Mouse (Mus musculus) CH12.LX (cell line): ENCODE results near the gene Arhgef25. TPM values are rescaled to one million over a fixed set of nuclear protein-coding genes. Genes with fewer than 3 reads are reported as not detected.

Experiments used
- DNase-seq: peaks from one replicate; pipeline ENCODE4 v3.0.0-alpha.2; 2013; ENCODE audit errors: extremely low read depth
- H3K27ac ChIP-seq: 2 replicates; pipeline ENCODE4 v1.5.1; 2012; ENCODE audit warnings: low read depth, mild to moderate bottlenecking, control low read depth, moderate library complexity; ENCODE audit not compliant: insufficient read depth
- H3K27me3 ChIP-seq: replicated peaks from 2 replicates; pipeline ENCODE3; 2012; ENCODE audit warnings: inconsistent platforms
- H3K36me3 ChIP-seq, 2 experiments: replicated peaks in 1 of 2; 2 replicates each; pipeline versions ENCODE3 to v1.6.1; 2012; ENCODE audit warnings: inconsistent platforms in 1 of 2, low read length in 1 of 2, mild to moderate bottlenecking in 1 of 2, mixed read lengths in 1 of 2, moderate library complexity in 1 of 2; ENCODE audit not compliant: control insufficient read depth in 1 of 2, insufficient read depth in 1 of 2
- H3K4me1 ChIP-seq, 2 experiments: 2 replicates each; pipeline ENCODE4 v1.6.1; 2012; ENCODE audit warnings: inconsistent platforms in 1 of 2, moderate library complexity in 1 of 2; ENCODE audit not compliant: insufficient read depth in 2 of 2, control insufficient read depth in 1 of 2
- H3K4me2 ChIP-seq: 2 replicates; pipeline ENCODE4 v1.6.1; 2012; ENCODE audit warnings: low read depth, mild to moderate bottlenecking, control low read depth; ENCODE audit not compliant: poor library complexity, insufficient read depth, severe bottlenecking
- H3K4me3 ChIP-seq, 3 experiments: fragments of 150-350 bp in 1 of 3; sonication (generic) in 1 of 3; replicated peaks in 1 of 3; 2 replicates each; pipeline versions ENCODE3 to v1.5.1; 2011 to 2012; ENCODE audit warnings: low read depth in 2 of 3, low read length in 2 of 3, mild to moderate bottlenecking in 2 of 3, moderate library complexity in 2 of 3, control low read depth in 1 of 3, improper control_type of control experiment in 1 of 3, inconsistent platforms in 1 of 3, mixed read lengths in 1 of 3; ENCODE audit not compliant: poor library complexity in 1 of 3
- H3K79me2 ChIP-seq: replicated peaks from 2 replicates; pipeline ENCODE4 v1.6.1; 2012; ENCODE audit warnings: mild to moderate bottlenecking, moderate library complexity; ENCODE audit not compliant: control insufficient read depth, poor library complexity, insufficient read depth, severe bottlenecking; ENCODE audit errors: extremely low read depth
- H3K9ac ChIP-seq: 2 replicates; pipeline ENCODE4 v1.6.1; 2012; ENCODE audit warnings: low read depth, mild to moderate bottlenecking, control low read depth, moderate library complexity; ENCODE audit not compliant: insufficient read depth
- H3K9me3 ChIP-seq: replicated peaks from 2 replicates; pipeline ENCODE3; 2012; ENCODE audit warnings: low read length, inconsistent platforms, mixed read lengths
- BHLHE40 ChIP-seq: IDR thresholded peaks from 2 replicates; pipeline ENCODE4 v1.6.1; 2011; ENCODE audit warnings: mild to moderate bottlenecking, low read depth, low read length, improper control_type of control experiment
- CHD1 ChIP-seq: IDR thresholded peaks from 2 replicates; pipeline ENCODE4 v1.6.1; 2012; ENCODE audit warnings: low read depth, low read length, improper control_type of control experiment, inconsistent platforms
- CHD2 ChIP-seq: IDR thresholded peaks from 2 replicates; pipeline ENCODE4 v1.6.1; 2011; ENCODE audit warnings: low read length, improper control_type of control experiment
- E2F4 ChIP-seq: IDR thresholded peaks from 2 replicates; pipeline ENCODE4 v1.6.1; 2011; ENCODE audit warnings: low read depth, low read length, improper control_type of control experiment; ENCODE audit not compliant: insufficient replicate concordance
- EP300 ChIP-seq: IDR thresholded peaks from 2 replicates; pipeline ENCODE4 v1.6.1; 2011; ENCODE audit warnings: low read length, improper control_type of control experiment
- ETS1 ChIP-seq: conservative IDR thresholded peaks from 2 replicates; pipeline ENCODE4 v1.6.1; 2012; ENCODE audit warnings: low read depth, mild to moderate bottlenecking, inconsistent platforms, low read length, improper control_type of control experiment, moderate library complexity
- HCFC1 ChIP-seq: IDR thresholded peaks from 2 replicates; pipeline ENCODE4 v1.6.1; 2012; ENCODE audit warnings: low read depth, mild to moderate bottlenecking, inconsistent platforms, low read length, improper control_type of control experiment
- IRF4 ChIP-seq: IDR thresholded peaks from 2 replicates; pipeline ENCODE4 v1.6.1; 2014; ENCODE audit warnings: low read depth, mild to moderate bottlenecking, inconsistent platforms, low read length, improper control_type of control experiment
- JUN ChIP-seq: IDR thresholded peaks from 2 replicates; pipeline ENCODE4 v1.6.1; 2011; ENCODE audit warnings: low read depth, mild to moderate bottlenecking, low read length, improper control_type of control experiment, moderate library complexity; ENCODE audit not compliant: insufficient read depth
- KAT2A ChIP-seq: IDR thresholded peaks from 2 replicates; pipeline ENCODE4 v1.6.1; 2012; ENCODE audit warnings: low read length, improper control_type of control experiment, inconsistent platforms; ENCODE audit not compliant: insufficient replicate concordance
- MAX ChIP-seq: IDR thresholded peaks from 2 replicates; pipeline ENCODE4 v1.6.1; 2011; ENCODE audit warnings: low read length, improper control_type of control experiment
- MAZ ChIP-seq: IDR thresholded peaks from 2 replicates; pipeline ENCODE4 v1.6.1; 2012; ENCODE audit warnings: low read depth, mild to moderate bottlenecking, inconsistent platforms, low read length, improper control_type of control experiment, moderate library complexity
- MYC ChIP-seq: IDR thresholded peaks from 2 replicates; pipeline ENCODE4 v1.6.1; 2011; ENCODE audit warnings: low read depth, mild to moderate bottlenecking, improper control_type of control experiment, low read length
- PAX5 ChIP-seq: IDR thresholded peaks from 2 replicates; pipeline ENCODE4 v1.6.1; 2012; ENCODE audit warnings: low read length, inconsistent platforms, mixed read lengths
- POLR2AphosphoS2 ChIP-seq: IDR thresholded peaks from 2 replicates; pipeline ENCODE4 v1.6.1; 2011; ENCODE audit warnings: low read depth, low read length, improper control_type of control experiment
- RAD21 ChIP-seq: IDR thresholded peaks from 2 replicates; pipeline ENCODE4 v1.6.1; 2011; ENCODE audit warnings: low read depth, mild to moderate bottlenecking, low read length, improper control_type of control experiment, moderate library complexity
- RCOR1 ChIP-seq: conservative IDR thresholded peaks from 2 replicates; pipeline ENCODE4 v1.6.1; 2012; ENCODE audit warnings: low read depth, mild to moderate bottlenecking, inconsistent platforms, low read length, improper control_type of control experiment
- TBP ChIP-seq: conservative IDR thresholded peaks from 2 replicates; pipeline ENCODE4 v1.6.1; 2011; ENCODE audit warnings: low read depth, low read length, improper control_type of control experiment
- TCF12 ChIP-seq: IDR thresholded peaks from 2 replicates; pipeline ENCODE4 v1.6.1; 2014; ENCODE audit warnings: low read depth, mild to moderate bottlenecking, inconsistent platforms, low read length, improper control_type of control experiment
- UBTF ChIP-seq: IDR thresholded peaks from 2 replicates; pipeline ENCODE4 v1.6.1; 2012; ENCODE audit warnings: low read depth, mild to moderate bottlenecking, inconsistent platforms, low read length, improper control_type of control experiment, moderate library complexity
- USF1 ChIP-seq: IDR thresholded peaks from 2 replicates; pipeline ENCODE4 v1.6.1; 2014; ENCODE audit warnings: low read depth, mild to moderate bottlenecking, inconsistent platforms, low read length, improper control_type of control experiment
- USF2 ChIP-seq: conservative IDR thresholded peaks from 2 replicates; pipeline ENCODE4 v1.6.1; 2011; ENCODE audit warnings: low read depth, low read length, improper control_type of control experiment
- ZC3H11A ChIP-seq: IDR thresholded peaks from 2 replicates; pipeline ENCODE4 v1.6.1; 2012; ENCODE audit warnings: low read depth, mild to moderate bottlenecking, inconsistent platforms, low read length, improper control_type of control experiment
- ZKSCAN1 ChIP-seq: IDR thresholded peaks from 2 replicates; pipeline ENCODE4 v1.6.1; 2012; ENCODE audit warnings: low read depth, inconsistent platforms, low read length, improper control_type of control experiment, borderline replicate concordance
- ZNF384 ChIP-seq: IDR thresholded peaks from 2 replicates; pipeline ENCODE4 v1.6.1; 2012; ENCODE audit warnings: low read depth, low read length, improper control_type of control experiment, inconsistent platforms
- dilution Hi-C: fragments of 300-500 bp; cut with MboI; formaldehyde crosslinking; loops from 2 replicates; pipeline ENCODE4 v1.14.3; 2020; ENCODE audit warnings: low sequenced_read_pairs; ENCODE audit not compliant: extremely low pct_unique_long_range_greater_than_20kb, extremely low pct_ligation_motif_present
- in situ Hi-C: fragments of 300-500 bp; cut with MboI; formaldehyde crosslinking; loops from 3 replicates; pipeline ENCODE4 v1.14.3; 2019; ENCODE audit warnings: low sequenced_read_pairs, low pct_ligation_motif_present, low pct_unique_long_range_greater_than_20kb, mixed read lengths
- polyA plus RNA-seq: library from polyadenylated mRNA; unstranded; fragments of >175 nt; gene quantifications from 2 replicates; pipeline ENCODE4 v1.2.1, GENCODE M21; 2012; ENCODE audit warnings: low read depth; ENCODE audit not compliant: insufficient read length
- total RNA-seq, 2 experiments: library from RNA; depleted of rRNA; stranded (reverse); fragments of 300-350 nt in 1 of 2; fragments of >200 nt in 1 of 2; gene quantifications; 2 replicates each; pipeline ENCODE4 v1.2.3; 2012 to 2014

Arhgef25 gene
- total and polyA plus RNA-seq, 3 experiments, result 3.3 to 8.7 (median 8.3) TPM

DNA sequence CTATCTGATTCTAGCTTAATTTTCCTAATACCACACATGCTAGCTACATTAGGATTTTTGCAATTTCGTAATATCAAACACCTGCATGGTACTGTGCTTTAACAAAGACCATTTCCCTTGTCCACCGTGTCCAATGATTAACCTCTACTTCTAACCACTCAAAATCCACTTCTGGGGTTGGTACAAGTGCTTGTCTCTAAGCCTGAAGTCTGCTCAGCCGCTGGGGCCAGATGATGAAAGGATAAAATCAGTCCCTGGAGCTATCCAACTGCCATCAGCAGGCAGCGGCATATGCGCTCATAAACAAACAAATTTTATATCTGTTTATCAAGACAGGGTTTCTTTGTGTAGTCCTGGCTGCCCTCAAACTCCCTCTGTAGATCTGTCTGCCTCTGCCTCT is 14.7 kb upstream of the Arhgef25 start:
- Histone ChIP-seq H3K27me3 (no peaks in the 10 kb centered on the region), H3K36me3 (peaks cover 64 to 87% of the 10 kb centered on the region in 2 experiments), H3K79me2 (peaks cover 2% of the 10 kb centered on the region; the same call in 1 of the 2 replicates), H3K9ac (no peak overlapping the region), H3K4me2 (no peak overlapping the region), H3K4me3 (no peak overlapping the region), H3K9me3 (no peaks in the 10 kb centered on the region), H3K4me1 (peaks cover 0 to 4% of the 10 kb centered on the region in 2 experiments; a peak in 1 of 4 replicates), H3K27ac (no peak overlapping the region)
- in situ Hi-C loops, result no loop called here
- dilution Hi-C loops, result no loop called here
- DNase-seq, result no peak
- TF ChIP-seq MYC (no peak), POLR2AphosphoS2 (no peak), ZNF384 (no peak), JUN (no peak), KAT2A (no peak), EP300 (no peak), TCF12 (no peak), IRF4 (no peak), HCFC1 (no peak), ETS1 (no peak), CHD1 (no peak), PAX5 (no peak), CHD2 (no peak), E2F4 (no peak), UBTF (no peak), BHLHE40 (no peak)

- no peak for TF ChIP-seq USF2
- no peak for TF ChIP-seq ZKSCAN1
- TF ChIP-seq IRF4, result no peak
- no peak for TF ChIP-seq HCFC1
- TF ChIP-seq MAZ, result no peak
- no peak for TF ChIP-seq RAD21
- TF ChIP-seq USF1, result no peak
- TF ChIP-seq UBTF, result no peak
- TF ChIP-seq TBP, result no peak
- TF ChIP-seq KAT2A, result no peak
- TF ChIP-seq E2F4, result no peak
- no peak for TF ChIP-seq RCOR1
- TF ChIP-seq ZC3H11A, result no peak
- TF ChIP-seq MAX, result no peak
- Histone ChIP-seq H3K4me2 (no peak overlapping the region), H3K4me3 (no peak overlapping the region), H3K4me1 (no peaks in the 10 kb centered on the region), H3K27me3 (no peaks in the 10 kb centered on the region), H3K27ac (no peak overlapping the region), H3K36me3 (peaks cover 70 to 89% of the 10 kb centered on the region in 2 experiments), H3K9me3 (no peaks in the 10 kb centered on the region), H3K79me2 (no peaks in the 10 kb centered on the region), H3K9ac (no peak overlapping the region)
- dilution Hi-C loops (no loop called here), in situ Hi-C loops (no loop called here)
- DNase-seq, result no peak
Observed at GRCm38 (mm10) chr10:127203106-127203505, 13.2 kb upstream of the Arhgef25 start.
